Mouse (Mus musculus): ENCODE measurements around the gene Zmynd11.

- TF ChIP-seq CTCF (IDR thresholded peaks at IDR 0.05; ENCODE audit: borderline replicate concordance, insufficient read depth, low read depth, low read length) (no peak), POLR2A (IDR thresholded peaks at IDR 0.05; ENCODE audit: borderline replicate concordance, insufficient read depth, low read length) (no peak)
Observed at GRCm38 (mm10) chr13:9715224-9715623, 49.9 kb downstream of the Zmynd11 start.

Measured in cerebellum, adult 2 months (tissue).